Mouse (Mus musculus): ENCODE data around the gene Pdzd2. TPM values are rescaled to one million over a fixed set of nuclear protein-coding genes. Genes with fewer than 3 reads are reported as not detected.

Pdzd2 gene
- total RNA-seq, 1 experiment from 2014 or later, result 29.1 TPM

GRCm38 (mm10) chr15:12622701-12623100 is 117.0 kb downstream of the Pdzd2 start:
- DNase-seq, result no peak

GRCm38 (mm10) chr15:12622093-12622643 is 117.6 kb downstream of the Pdzd2 start:
- DNase-seq, result peak; percentile 27

GRCm38 (mm10) chr15:12619273-12619672 is 120.5 kb downstream of the Pdzd2 start:
- no peak for DNase-seq

- no peak for DNase-seq
Observed at GRCm38 (mm10) chr15:12617651-12618050, 122.1 kb downstream of the Pdzd2 start.

- DNase-seq, result no peak
Observed at GRCm38 (mm10) chr15:12617220-12617619, 122.5 kb downstream of the Pdzd2 start.

GRCm38 (mm10) chr15:12614944-12615878 is 124.5 kb downstream of the Pdzd2 start:
- DNase-seq, result no peak

- DNase-seq, result no peak
Observed at GRCm38 (mm10) chr15:12614011-12614410, 125.7 kb downstream of the Pdzd2 start.

- no peak for DNase-seq
Observed at GRCm38 (mm10) chr15:12612944-12613675, 126.6 kb downstream of the Pdzd2 start.

- no peak for DNase-seq
Observed at GRCm38 (mm10) chr15:12608090-12608489, 131.6 kb downstream of the Pdzd2 start.

- DNase-seq, result no peak
Observed at GRCm38 (mm10) chr15:12606306-12606705, 133.4 kb downstream of the Pdzd2 start.

GRCm38 (mm10) chr15:12605239-12605993 is 134.3 kb downstream of the Pdzd2 start:
- DNase-seq, result no peak

GRCm38 (mm10) chr15:12603674-12604073 is 136.1 kb downstream of the Pdzd2 start:
- DNase-seq, result no peak

GRCm38 (mm10) chr15:12593094-12593493 is 146.6 kb downstream of the Pdzd2 start:
- DNase-seq, result no peak

- no peak for DNase-seq
Observed at GRCm38 (mm10) chr15:12592628-12593027, 147.1 kb downstream of the Pdzd2 start.

GRCm38 (mm10) chr15:12588661-12589060 is 151.1 kb downstream of the Pdzd2 start:
- no peak for DNase-seq

GRCm38 (mm10) chr15:12586852-12587424 is 152.8 kb downstream of the Pdzd2 start:
- DNase-seq, result no peak

- DNase-seq, result peak; percentile 81
Observed at GRCm38 (mm10) chr15:12586154-12586553, 153.6 kb downstream of the Pdzd2 start.

- DNase-seq, result no peak
Observed at GRCm38 (mm10) chr15:12583051-12583450, 156.7 kb downstream of the Pdzd2 start.

GRCm38 (mm10) chr15:12582471-12582870 is 157.3 kb downstream of the Pdzd2 start:
- peak; percentile 27 for DNase-seq

- no peak for DNase-seq
Observed at GRCm38 (mm10) chr15:12579196-12579595, 160.5 kb downstream of the Pdzd2 start.

- peak; percentile 68 for DNase-seq
Observed at GRCm38 (mm10) chr15:12578276-12578675, 161.4 kb downstream of the Pdzd2 start.

- DNase-seq, result no peak
Observed at GRCm38 (mm10) chr15:12577715-12578114, 162.0 kb downstream of the Pdzd2 start.
